Mouse (Mus musculus) intestine, embryonic 15.5 days (tissue): Measurements from ENCODE around the gene Gm20390. TPM values are rescaled to one million over a fixed set of nuclear protein-coding genes. Genes with fewer than 3 reads are reported as not detected.

Source experiments
- ATAC-seq: fragments of 200-750 bp; cut with Nextera tagmentation; 2 replicates; pipeline ENCODE4 v1.8.0; 2017; ENCODE audit warnings: moderate TSS enrichment, moderate library complexity
- H3K27ac ChIP-seq: fragments of 300-500 bp; sonication (generic); 2 replicates; pipeline ENCODE4 v1.5.1; 2015; ENCODE audit warnings: mild to moderate bottlenecking, inconsistent platforms
- H3K27me3 ChIP-seq: fragments of 300-500 bp; sonication (generic); replicated peaks from 2 replicates; pipeline ENCODE4 v1.6.1; 2015; ENCODE audit warnings: inconsistent platforms
- H3K36me3 ChIP-seq: fragments of 300-500 bp; sonication (generic); 2 replicates; pipeline ENCODE4 v1.6.1; 2015; ENCODE audit warnings: inconsistent platforms
- H3K4me1 ChIP-seq: fragments of 300-500 bp; sonication (generic); replicated peaks from 2 replicates; pipeline ENCODE4 v1.6.1; 2015; ENCODE audit warnings: inconsistent platforms
- H3K4me2 ChIP-seq: fragments of 300-500 bp; sonication (generic); replicated peaks from 2 replicates; pipeline ENCODE4 v1.6.1; 2015; ENCODE audit warnings: mild to moderate bottlenecking, inconsistent platforms
- H3K4me3 ChIP-seq: fragments of 300-500 bp; sonication (generic); replicated peaks from 2 replicates; pipeline ENCODE4 v1.5.1; 2015; ENCODE audit warnings: inconsistent platforms
- H3K9ac ChIP-seq: fragments of 300-500 bp; sonication (generic); 2 replicates; pipeline ENCODE4 v1.6.1; 2015; ENCODE audit warnings: inconsistent platforms
- H3K9me3 ChIP-seq: fragments of 300-500 bp; sonication (generic); 2 replicates; pipeline ENCODE4 v1.6.1; 2016; ENCODE audit warnings: inconsistent platforms
- WGBS: fragments of 180-500 bp; shearing (Covaris S2); methylation state at CpG from one replicate; pipeline ENCODE4 v1.1.7; 2015; 5-methylcytosine and 5-hydroxymethylcytosine counted together
- polyA plus RNA-seq: library from polyadenylated mRNA; unstranded; fragments of >200 nt; fragmentation: Nextera tagmentation; extraction: Ambion mirVana; gene quantifications from 2 replicates; pipeline ENCODE4 v1.2.1, GENCODE M21; 2015

Gm20390 gene
- polyA plus RNA-seq, 1 experiment from 2014 or later, result 432 TPM

DNA sequence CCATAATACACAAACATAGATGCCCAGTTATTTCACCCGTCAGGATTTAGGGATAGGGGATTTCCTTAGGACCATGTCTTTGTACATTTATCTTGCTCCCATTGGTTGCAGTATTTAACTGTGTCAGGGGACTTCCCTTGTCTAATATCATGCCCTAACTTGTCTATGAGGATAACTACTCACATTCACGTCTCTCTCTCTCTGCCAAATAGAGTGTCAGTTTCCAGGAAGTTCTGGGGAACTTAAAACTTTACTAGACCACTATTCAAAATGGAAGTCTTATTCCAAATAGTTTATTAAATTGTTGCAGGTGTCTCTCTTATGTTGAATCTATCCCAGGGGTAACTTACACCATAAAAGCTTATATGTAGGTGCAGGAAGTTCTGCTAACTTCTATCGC is 56.5 kb downstream of the Gm20390 start:
- H3K36me3 ChIP-seq, result peaks cover 8% of the 10 kb centered on the region; the same call in 1 of the 2 replicates

DNA sequence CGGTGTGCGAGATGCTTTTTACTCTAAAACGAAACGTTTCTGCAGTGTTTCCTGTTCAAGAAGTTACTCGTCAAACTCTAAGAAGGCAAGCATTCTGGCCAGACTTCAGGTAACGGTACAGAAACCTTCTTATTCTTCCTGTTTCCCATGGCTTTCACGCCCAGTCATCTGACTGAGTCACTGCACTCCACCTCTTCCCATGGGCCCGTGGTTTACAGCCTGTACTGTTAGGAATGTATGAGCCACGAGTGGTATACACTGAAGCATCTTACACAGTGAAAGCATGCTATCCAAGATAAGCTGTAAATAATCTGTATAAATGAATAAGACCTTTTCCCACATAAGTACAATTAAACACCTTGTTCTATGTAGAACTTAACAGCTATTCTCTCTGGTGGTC is 59.3 kb downstream of the Gm20390 start:
- ATAC-seq, result no peak
- no peak overlapping the region for H3K4me3 ChIP-seq
- H3K9ac ChIP-seq, result no peak overlapping the region
- H3K4me2 ChIP-seq, result no peak overlapping the region
- H3K27me3 ChIP-seq, result no peaks in the 10 kb centered on the region
- no peak overlapping the region for H3K27ac ChIP-seq
- H3K9me3 ChIP-seq, result no peaks in the 10 kb centered on the region
- peaks cover 8% of the 10 kb centered on the region; the same call in 1 of the 2 replicates for H3K36me3 ChIP-seq
- WGBS, result 83% methylated on average over 9 of the region's 9 CpGs
- H3K4me1 ChIP-seq, result no peaks in the 10 kb centered on the region

More for the DNA sequence above, 56.5 kb downstream of the Gm20390 start:
- H3K4me2 ChIP-seq, result no peak overlapping the region
- no peak overlapping the region for H3K9ac ChIP-seq
- no peak overlapping the region for H3K27ac ChIP-seq
- ATAC-seq, result no peak
- no peaks in the 10 kb centered on the region for H3K9me3 ChIP-seq
- 90% methylated on average over 3 of the region's 3 CpGs for WGBS
- no peak overlapping the region for H3K4me3 ChIP-seq
- no peaks in the 10 kb centered on the region for H3K27me3 ChIP-seq
- no peaks in the 10 kb centered on the region for H3K4me1 ChIP-seq

DNA sequence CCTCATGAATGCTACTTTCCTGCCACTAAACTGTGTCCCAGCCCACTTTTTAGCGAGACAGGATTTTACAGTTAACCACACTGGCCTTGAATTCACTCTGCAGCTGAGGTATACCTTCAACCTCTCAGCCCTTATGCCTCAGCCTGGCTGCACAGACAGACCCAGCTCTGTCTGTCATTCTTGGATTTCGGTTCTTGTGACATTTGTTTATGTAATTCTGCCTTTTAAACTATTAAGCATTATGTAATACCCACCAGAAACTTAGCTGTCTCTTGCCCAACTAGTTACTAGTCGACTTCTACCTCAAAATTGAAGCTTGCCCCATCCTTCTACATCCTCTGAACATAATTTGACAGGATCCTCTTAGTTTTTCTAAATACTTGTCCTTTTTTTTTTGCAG is 60.3 kb downstream of the Gm20390 start:
- no peaks in the 10 kb centered on the region for H3K9me3 ChIP-seq
- WGBS, result 67% methylated on average over 3 of the region's 3 CpGs

DNA sequence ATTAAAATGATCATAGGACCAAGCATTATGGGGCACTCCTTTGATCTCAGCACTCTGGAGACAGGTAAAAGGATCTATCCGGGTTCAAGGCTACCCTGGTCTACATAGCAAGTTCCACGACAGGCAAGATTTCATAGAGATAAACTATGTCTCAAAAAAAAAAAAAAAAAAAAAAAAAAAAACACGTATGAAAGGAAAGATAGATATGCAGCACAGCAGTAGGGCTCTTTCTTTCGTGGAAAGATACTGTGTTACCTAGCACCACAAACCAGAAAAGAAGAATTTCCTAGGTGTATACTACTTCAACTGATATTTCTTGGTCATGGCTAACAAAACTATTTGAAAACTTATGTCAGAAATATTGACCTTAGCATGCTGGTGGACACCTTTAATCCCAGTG is 61.3 kb downstream of the Gm20390 start:
- H3K36me3 ChIP-seq, result peaks cover 5% of the 10 kb centered on the region; the same call in 1 of the 2 replicates
- H3K27ac ChIP-seq, result no peak overlapping the region
- no peak overlapping the region for H3K9ac ChIP-seq
- no peaks in the 10 kb centered on the region for H3K9me3 ChIP-seq
- H3K4me3 ChIP-seq, result no peak overlapping the region
- no peak overlapping the region for H3K4me2 ChIP-seq
- 88% methylated on average over 4 of the region's 4 CpGs for WGBS
- ATAC-seq, result no peak
- no peaks in the 10 kb centered on the region for H3K27me3 ChIP-seq
- no peaks in the 10 kb centered on the region for H3K4me1 ChIP-seq

More for the DNA sequence above, 60.3 kb downstream of the Gm20390 start:
- no peak overlapping the region for H3K4me3 ChIP-seq
- no peak overlapping the region for H3K27ac ChIP-seq
- no peak for ATAC-seq
- no peaks in the 10 kb centered on the region for H3K27me3 ChIP-seq
- no peak overlapping the region for H3K4me2 ChIP-seq
- H3K9ac ChIP-seq, result no peak overlapping the region
- peaks cover 5% of the 10 kb centered on the region; the same call in 1 of the 2 replicates for H3K36me3 ChIP-seq
- H3K4me1 ChIP-seq, result no peaks in the 10 kb centered on the region

Other genes starting within 250 kb of the Gm20390 start
- 26.3 and 30.2 TPM in 2 replicates for gene Utp18, start 82.5 kb downstream of the Gm20390 start, polyA plus RNA-seq
- gene Mbtd1, start 82.4 kb downstream of the Gm20390 start, polyA plus RNA-seq, result 21.7 and 24.2 TPM in 2 replicates
- 311 and 348 TPM in 2 replicates for gene Nme2, start 12.0 kb downstream of the Gm20390 start, polyA plus RNA-seq
- 162 and 174 TPM in 2 replicates for gene Nme1, start 228 bp upstream of the Gm20390 start, polyA plus RNA-seq
- 30.7 and 31.5 TPM in 2 replicates for gene Spag9, start 27.8 kb upstream of the Gm20390 start, polyA plus RNA-seq
- 46.0 and 49.9 TPM in 2 replicates for gene Tob1, start 243.2 kb upstream of the Gm20390 start, polyA plus RNA-seq